Mouse (Mus musculus) left cerebral cortex, adult 2 months (tissue): ENCODE measurements around the gene Egln3. TPM values are rescaled to one million over a fixed set of nuclear protein-coding genes. Genes with fewer than 3 reads are reported as not detected.

Experiments used
- DNase-seq, 2 experiments: peaks; one replicate each; pipeline ENCODE4 v3.0.0; 2021 to 2022; ENCODE audit warnings: low spot score in 2 of 2, mixed read lengths in 1 of 2; ENCODE audit errors: extremely low spot score in 1 of 2
- H3K27ac ChIP-seq: fragments of 200-600 bp; 2 replicates; pipeline ENCODE4 v1.8.1; 2022
- H3K4me3 ChIP-seq: fragments of 200-600 bp; 2 replicates; pipeline ENCODE4 v1.8.1; 2022
- CTCF ChIP-seq: fragments of 200-600 bp; IDR thresholded peaks from 2 replicates; pipeline ENCODE4 v1.8.1; 2022; ENCODE audit warnings: antibody characterized with exemption, mild to moderate bottlenecking, moderate library complexity
- intact Hi-C: fragments of 180-260 bp; cut with DNase I; formaldehyde crosslinking; loops from one replicate; pipeline ENCODE4 v1.15.1; 2025
- total RNA-seq, 2 experiments: library from RNA; stranded (reverse); gene quantifications; 2 replicates each; pipeline ENCODE4 v1.2.3; 2021

Egln3 gene
- total RNA-seq, 2 experiments from 2014 or later: 10.1 to 11.5 TPM

DNA sequence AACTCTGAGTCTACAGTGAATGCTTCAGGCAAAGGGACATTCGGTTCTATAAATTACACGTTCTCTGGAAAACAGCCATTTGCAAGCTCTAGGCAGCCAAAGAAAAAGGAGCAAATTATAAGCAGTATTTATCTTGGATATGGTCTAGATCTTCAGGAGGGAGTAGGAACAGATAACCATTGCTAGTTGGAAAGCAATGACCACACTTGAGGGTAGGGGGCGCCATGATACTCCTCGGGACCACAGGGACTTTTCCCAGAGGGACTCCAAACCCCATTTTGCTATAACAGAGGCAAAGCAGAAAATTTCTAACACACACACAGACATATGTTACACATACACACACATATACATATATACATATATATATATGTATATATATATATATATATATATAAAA lies 3.5 kb downstream of the Egln3 start:
- H3K4me3 ChIP-seq: no peak overlapping the region
- H3K27ac ChIP-seq: no peak overlapping the region
- intact Hi-C loops: no loop called here
- no peak for DNase-seq
- peak; percentile 38 for TF ChIP-seq CTCF

DNA sequence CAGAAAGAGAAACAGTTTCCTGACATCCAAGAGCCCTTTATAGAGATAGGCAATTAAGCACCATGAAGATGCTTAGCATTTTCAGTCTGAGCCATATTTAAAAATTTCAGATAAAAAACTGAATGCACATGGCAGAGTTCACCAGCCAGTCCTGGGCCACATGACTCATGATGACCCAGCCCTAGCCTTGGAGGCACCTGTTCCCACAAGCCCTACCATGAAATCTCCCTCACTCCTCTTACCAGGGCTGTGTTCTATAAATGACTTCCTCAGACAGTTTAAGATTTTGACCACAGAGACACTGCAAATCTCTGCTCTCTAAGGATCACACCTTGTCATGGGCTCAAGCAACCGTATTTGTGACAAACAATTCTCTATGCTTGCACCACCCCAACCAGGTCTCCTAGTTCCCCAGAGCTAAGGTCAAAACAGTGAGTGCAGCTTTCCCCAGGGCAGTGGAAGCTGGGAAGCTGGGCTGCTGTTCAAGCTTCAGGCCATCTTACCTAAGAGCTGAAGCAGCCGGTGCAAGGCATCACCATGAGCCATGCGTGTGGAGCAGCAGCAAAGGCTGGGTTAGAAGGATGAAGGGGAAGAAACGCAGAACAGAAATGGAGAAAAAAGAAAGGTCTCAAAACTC lies 5.3 kb downstream of the Egln3 start:
- Histone ChIP-seq H3K4me3 (no peak overlapping the region), H3K27ac (no peak overlapping the region)
- no peak for DNase-seq
- no peak for TF ChIP-seq CTCF
- intact Hi-C loops: no loop called here

- intact Hi-C loops: no loop called here
- H3K27ac ChIP-seq: no peak overlapping the region
- TF ChIP-seq CTCF: no peak
These were observed 5.8 kb downstream of the Egln3 start for GRCm38 (mm10) chr12:54197849-54198248.

GRCm38 (mm10) chr12:54197301-54197782 lies 6.3 kb downstream of the Egln3 start:
- peak in 1 of 2 experiments; percentile 14 for DNase-seq
- Histone ChIP-seq H3K4me3 (no peak overlapping the region), H3K27ac (no peak overlapping the region)
- intact Hi-C loops: no loop called here
- TF ChIP-seq CTCF: no peak

More at GRCm38 (mm10) chr12:54197849-54198248, 5.8 kb downstream of the Egln3 start:
- no peak overlapping the region for H3K4me3 ChIP-seq
- no peak for DNase-seq

GRCm38 (mm10) chr12:54196881-54197280 lies 6.8 kb downstream of the Egln3 start:
- TF ChIP-seq CTCF: no peak
- intact Hi-C loops: no loop called here
- DNase-seq: no peak
- Histone ChIP-seq H3K4me3 (no peak overlapping the region), H3K27ac (no peak overlapping the region)

DNA sequence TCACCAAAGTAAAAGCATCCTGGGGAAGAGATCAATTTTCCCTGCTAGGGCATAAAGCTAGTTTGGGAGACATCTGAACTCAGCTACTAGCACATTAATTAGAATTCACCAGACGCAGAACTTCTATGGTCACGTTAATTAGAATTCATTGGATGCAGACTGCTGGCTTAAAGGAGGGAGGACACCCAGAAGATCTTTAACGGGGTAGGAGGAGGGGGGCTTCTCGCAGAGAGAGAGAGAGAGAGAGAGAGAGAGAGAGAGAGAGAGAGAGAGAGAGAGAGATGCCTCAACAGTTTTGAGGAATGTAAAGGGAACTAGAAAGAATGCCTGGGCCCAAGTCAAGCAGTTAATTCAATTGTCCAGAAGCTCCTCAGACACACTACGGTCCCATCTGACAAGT lies 9.5 kb downstream of the Egln3 start:
- Histone ChIP-seq H3K27ac (no peak overlapping the region), H3K4me3 (no peak overlapping the region)
- intact Hi-C loops: no loop called here
- TF ChIP-seq CTCF: no peak
- DNase-seq: no peak

GRCm38 (mm10) chr12:54192305-54192661 lies 11.4 kb downstream of the Egln3 start:
- intact Hi-C loops: no loop called here
- DNase-seq: no peak
- no peak overlapping the region for H3K27ac ChIP-seq

DNA sequence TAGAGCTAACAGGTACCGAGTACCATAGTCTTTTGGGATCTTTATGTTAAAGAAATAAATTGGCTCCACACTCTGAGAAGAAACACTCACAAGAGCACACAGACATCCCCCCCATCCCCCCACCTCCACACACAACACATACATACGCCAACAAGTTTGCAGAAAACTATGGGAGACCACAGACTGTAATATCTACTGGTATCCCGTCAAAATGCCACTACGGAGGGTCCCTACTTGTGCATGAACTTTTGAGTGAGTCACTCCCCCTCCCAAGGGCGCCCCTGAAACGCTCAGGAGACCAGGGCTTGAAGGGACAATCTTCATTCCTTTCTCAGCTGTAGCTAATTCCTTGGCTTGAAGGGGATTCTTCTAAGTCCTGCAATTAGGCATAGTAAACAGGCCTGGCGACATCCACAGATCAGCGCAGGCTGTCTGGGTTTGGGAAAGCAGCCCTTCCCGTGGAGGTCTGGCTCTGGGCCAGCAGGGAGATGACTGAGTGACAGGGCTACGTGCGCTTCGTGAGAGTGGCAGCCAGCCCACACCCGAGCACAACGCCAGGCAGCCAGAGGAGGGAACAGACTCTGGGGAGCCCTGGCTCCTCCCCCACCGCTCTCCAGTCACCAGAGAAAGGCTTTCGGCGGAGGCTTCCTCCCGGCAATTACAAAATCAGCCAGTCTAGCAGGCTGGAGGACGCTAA lies 11.9 kb downstream of the Egln3 start:
- peak; percentile 68 to 81 for DNase-seq
- H3K27ac ChIP-seq: no peak overlapping the region
- intact Hi-C loops: no loop called here
- no peak; the same call in 1 of the 2 replicates for TF ChIP-seq CTCF
- H3K4me3 ChIP-seq: peak overlapping the region; percentile 39

More at GRCm38 (mm10) chr12:54192305-54192661, 11.4 kb downstream of the Egln3 start:
- no peak for TF ChIP-seq CTCF
- peak overlapping the region; percentile 39 for H3K4me3 ChIP-seq

DNA sequence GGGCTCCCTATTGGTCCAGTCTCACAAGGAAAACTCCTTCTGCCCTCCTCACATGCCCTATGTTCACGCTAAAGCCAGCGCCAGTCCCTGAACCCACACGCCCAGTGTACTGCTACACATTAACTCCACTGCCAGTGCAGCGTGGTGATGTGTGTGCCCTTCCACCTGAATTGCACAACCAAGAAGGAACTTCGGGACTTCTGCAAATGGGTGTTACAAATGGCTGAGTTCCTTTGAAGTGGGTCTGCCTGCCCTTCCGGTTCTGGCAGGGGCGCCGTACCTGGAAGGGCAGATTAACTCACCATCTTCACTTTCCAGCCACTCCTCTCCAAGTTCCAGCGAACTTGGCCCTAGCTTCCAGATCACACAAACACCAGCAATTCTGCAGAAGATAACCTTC lies 12.5 kb downstream of the Egln3 start:
- H3K27ac ChIP-seq: no peak overlapping the region
- no peak for TF ChIP-seq CTCF
- intact Hi-C loops: no loop called here
- no peak for DNase-seq
- no peak overlapping the region for H3K4me3 ChIP-seq

DNA sequence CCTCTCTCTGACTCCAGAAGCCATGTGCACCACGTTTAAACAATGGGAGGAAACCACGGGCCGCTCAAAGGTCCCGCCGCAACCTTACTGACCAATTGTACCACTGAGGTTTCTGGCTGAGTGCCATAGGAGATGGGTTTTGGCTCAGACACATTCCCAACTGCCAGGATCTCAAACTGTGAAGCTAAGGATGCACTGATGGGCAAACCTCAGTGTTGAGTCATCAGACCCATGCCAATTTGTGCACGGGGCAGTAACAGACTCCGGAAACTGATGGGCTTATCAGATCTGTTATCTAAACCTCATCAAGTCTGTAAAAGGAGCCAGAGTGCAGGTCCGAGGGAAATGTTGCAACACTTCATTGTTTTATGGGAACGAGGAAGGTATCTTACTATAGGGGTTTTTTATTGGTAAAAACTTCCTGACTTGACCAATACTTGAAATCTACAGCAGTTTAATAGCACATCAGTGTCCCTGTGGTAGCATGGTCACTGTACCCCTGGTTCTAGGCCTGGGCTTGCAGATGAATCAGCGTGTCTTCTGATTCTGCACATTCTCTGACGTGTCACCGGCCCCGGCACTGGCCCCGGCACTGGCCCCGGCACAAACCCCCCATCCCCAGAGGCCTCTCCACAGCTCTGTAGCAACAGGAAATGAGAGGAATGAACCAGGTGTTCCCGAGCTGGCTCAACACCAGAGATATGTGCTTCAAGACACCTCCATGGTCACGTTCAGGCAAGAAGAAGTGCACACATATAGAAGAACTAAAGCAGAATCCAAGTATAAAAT lies 15.7 kb downstream of the Egln3 start:
- TF ChIP-seq CTCF: no peak
- DNase-seq: no peak
- Histone ChIP-seq H3K4me3 (no peak overlapping the region), H3K27ac (no peak overlapping the region)
- intact Hi-C loops: no loop called here

DNA sequence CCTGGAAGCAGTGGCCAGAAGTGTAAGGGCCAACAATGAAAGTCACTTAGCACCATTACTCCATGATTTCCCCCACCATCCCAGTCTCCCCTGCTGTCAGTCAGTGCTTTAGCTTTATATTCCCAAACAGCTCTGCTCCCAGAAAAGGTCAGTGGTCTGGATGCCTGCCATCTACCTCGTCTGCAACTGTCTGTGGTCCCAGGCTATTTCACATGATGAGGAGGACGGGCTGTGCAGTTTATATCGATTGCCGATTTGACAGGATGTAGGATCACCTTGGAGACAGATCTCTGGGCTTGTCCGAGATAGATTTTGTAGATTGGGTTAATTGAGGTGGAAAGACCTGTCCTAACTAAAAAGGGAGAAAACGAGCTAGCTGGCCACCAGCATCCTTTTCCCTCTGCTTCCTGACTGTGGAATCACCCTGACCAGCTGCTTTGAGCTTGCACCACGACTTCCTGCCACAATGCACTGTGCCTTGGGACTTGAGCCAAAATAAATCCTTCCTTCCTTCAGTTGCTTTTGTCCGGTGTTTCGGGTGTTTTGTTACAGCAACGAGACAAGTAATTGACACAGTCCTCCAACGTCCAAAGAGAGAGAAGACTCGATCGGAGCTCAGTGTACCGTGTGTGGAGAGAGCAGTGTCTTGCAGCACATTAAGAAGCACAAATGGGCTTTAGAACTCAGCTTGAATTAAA lies 16.6 kb downstream of the Egln3 start:
- intact Hi-C loops: no loop called here
- Histone ChIP-seq H3K27ac (no peak overlapping the region), H3K4me3 (no peak overlapping the region)
- no peak for DNase-seq
- no peak for TF ChIP-seq CTCF

DNA sequence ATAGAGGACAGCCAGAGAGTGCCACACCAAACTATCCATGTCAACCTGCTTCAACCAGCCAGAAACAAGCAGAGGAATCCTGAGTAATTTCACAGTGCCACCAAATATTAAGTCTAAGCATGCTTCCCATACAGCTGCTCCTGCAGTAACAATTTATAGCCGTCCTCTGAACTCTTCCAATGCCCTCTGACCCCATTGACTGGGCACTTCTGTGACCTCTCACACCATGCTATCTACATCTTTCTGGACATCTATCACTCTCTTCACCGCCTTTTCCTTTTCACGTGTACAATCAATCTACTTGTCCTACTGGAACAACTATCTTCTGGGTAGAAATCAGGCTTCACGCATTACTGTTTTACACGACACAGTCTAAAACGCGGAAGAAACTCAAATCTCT lies 19.4 kb downstream of the Egln3 start:
- no peak for TF ChIP-seq CTCF
- DNase-seq: no peak
- intact Hi-C loops: no loop called here

More for the DNA sequence above, 19.4 kb downstream of the Egln3 start:
- Histone ChIP-seq H3K4me3 (no peak overlapping the region), H3K27ac (no peak overlapping the region)
